Mouse (Mus musculus) kidney, adult 8-10 months (tissue): ENCODE measurements around the gene Kdm5a.
A peak's percentile ranks its signal among the peaks of the same experiment; 100 is the strongest.

Experiments
- DNase-seq, 2 experiments: peaks; one replicate each; pipeline ENCODE4 v3.0.0; 2022

The Kdm5a gene

DNA sequence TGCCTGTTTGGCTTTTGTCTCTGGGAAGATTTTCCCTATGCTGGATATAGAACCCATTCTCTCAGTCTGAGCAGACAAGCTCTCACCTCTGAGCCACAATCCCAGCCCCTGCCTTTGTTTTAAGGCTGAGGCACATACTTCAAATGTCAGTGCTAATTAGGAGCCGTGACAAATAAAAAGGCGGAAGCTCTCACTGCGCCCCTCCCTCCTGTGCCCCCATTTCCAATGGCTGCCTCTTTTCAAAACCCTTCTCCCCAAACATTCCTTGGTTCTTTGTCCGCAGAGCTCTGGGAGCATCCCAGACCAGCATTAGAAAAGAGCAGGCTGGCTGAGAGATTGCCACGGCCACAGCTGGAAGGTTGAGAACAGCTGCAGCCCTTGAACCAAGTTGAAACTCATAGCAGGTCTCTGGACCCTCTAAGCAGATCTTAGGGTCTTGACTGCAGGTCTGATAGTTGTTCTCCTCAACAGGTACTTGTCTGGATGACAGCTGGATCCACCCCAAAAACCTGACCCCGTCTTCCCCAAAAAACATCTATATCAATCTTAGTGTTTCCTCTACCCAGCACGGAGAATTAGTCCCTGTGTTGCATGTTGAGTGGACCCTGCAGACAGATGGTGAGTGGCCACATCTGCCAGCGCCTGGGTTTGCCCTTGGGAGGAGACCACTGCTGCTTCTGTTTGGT, 108.7 kb downstream of the Kdm5a start:
- DNase-seq = no peak

DNA sequence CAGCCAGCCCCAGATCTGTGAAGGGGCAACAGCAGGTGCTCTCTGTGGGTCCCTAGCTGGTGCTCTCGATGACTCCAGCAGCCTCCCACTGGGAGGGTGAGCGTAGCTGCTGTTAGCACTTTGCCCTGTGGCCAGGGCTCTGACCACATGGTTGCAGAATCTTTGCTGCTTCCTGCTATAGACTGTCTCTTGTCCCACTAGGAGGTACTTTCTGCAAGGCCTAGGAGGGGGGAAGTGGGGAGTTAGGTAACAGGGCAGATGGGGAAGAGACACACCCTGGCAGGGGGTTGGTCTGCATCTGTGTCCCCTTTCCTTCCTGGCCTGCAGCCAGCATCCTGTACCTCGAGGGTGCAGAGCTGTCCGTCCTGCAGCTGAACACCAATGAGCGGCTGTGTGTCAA, 109.5 kb downstream of the Kdm5a start:
- DNase-seq = peak; percentile 38 to 46

DNA sequence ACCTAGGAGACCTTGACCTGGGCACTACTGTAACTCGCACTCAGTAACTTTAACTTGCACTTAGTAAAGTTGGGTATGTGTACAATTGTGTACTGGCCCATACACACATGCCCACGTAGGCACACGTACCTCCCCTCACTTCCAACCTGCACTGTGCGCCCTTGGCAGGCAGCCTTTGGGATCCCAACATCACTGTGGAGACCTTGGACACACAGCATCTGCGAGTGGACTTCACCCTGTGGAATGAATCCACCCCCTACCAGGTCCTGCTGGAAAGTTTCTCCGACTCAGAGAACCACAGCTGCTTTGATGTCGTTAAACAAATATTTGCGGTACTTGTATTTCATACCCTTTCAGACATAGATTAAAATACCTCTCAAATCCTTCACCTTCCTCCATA, 111.4 kb downstream of the Kdm5a start:
- DNase-seq = peak; percentile 56 to 60

DNA sequence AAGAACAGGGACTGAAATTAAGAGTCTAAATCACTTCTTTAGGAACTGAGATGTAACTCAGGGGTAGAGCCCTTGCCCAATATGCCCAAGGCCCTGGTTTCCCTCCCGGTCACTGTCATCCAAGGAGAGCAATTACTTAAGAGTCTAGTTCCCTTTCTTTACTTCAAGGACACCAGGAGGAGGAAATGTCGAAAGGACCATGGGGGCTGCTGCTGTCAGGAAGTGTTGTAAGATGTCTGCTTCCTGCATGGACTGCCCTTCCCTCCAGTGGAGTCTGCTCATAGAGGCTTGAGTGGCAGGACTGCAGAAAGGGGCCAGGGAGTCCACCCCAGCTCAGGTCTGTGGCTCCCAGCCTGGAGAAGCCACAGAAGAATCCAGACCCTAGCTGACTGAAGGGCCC, 115.4 kb downstream of the Kdm5a start:
- no peak for DNase-seq

DNA sequence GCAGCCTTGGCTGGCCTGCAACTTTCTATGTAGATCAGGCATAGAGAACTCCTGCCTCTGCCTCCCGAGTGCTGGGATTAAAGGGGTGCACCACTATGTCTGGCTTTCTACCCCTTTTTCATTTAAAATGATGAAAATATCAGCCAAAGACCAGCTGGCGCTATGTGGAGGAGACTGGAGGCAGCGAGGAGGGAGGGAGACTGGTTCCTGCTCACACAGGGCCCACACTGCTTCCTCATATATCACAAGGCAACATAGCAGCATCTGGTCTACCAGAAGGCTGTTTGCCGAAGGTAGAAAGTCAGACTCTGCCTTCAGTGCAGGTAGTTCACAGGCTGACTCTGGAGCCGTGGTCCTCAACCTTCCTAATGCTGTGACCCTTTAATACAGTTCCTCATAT, 116.4 kb downstream of the Kdm5a start:
- no peak for DNase-seq

DNA sequence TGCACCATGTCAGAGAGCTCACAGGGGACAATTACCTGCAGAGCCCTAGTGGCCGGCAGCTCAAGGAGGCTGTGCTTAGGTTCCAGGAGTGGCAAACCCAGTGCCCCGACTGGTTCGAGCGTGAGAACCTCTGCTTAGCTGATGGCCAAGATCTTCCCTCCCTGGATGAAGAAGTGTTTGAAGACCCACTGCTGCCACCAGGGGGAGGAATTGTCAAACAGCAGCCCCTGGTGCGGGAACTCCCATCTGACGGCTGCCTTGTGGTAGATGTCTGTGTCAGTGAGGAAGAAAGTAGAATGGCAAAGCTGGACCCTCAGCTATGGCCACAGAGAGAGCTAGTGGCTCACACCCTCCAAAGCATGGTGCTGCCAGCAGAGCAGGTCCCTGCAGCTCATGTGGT, 117.6 kb downstream of the Kdm5a start:
- DNase-seq = no peak

DNA sequence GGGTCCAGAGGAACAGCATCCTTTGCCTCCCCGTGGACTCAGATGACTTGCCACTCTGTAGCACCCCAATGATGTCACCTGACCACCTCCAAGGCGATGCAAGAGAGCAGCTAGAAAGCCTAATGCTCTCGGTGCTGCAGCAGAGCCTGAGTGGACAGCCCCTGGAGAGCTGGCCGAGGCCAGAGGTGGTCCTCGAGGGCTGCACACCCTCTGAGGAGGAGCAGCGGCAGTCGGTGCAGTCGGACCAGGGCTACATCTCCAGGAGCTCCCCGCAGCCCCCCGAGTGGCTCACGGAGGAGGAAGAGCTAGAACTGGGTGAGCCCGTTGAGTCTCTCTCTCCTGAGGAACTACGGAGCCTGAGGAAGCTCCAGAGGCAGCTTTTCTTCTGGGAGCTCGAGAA, 118.1 kb downstream of the Kdm5a start:
- DNase-seq = no peak

DNA sequence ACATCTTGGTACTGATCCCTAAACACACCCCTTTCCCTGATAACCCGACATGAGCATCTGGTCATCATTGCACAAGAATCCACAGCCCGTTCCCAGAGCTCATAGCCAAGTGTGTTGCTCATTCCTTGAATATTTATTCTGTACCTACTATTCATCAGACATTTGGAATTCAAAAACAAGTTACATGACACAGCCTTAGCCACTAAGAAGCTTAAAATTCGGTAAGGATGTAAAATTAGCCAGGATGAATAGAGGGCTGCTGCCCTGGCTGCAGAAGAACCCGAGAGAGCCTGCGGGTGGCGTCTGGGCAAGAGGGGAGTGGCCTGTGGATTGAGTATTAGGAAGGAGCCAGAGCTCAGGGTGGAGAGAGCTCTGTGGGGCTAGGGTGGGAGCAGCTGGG, 118.8 kb downstream of the Kdm5a start:
- DNase-seq = no peak

DNA sequence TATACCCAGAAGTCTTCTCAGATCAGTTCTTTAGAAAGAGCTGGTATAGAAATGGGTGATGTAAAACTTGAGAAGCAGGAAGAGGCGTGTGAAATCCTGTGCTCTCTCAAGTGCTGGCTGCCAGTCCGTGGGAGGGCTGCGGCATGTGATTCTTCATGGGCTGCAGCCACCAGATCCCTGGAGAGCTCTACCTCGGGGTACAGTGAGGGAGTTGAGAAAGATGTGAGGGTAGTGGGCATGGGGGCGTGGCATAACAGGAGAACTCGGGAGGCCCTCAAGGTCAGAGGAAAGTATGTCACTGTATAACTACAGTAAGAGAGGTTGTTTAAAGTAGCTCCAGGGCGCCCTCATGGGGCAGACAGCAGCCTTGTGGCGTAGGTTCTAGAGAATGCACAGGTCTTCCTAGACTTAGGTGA, 119.3 kb downstream of the Kdm5a start:
- DNase-seq = peak in 1 of 2 experiments; percentile 69

DNA sequence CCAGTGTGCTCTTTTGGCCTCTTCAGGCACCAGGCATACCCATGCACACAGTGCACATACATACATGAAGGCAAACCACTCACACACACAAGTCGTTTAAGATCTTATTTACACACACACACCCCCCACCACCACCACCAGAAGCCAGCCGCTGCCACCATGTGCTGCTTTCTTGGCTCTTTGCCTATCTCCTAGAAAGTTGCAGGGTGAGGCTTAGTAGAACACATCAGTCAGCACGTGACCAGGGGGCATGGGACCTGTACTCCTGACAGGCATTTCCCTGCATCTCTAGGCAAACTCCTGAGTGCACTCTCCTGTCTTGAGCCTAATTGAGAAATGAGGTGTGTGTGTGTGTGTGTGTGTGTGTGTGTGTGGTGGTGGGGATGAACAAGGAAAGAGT, 121.1 kb downstream of the Kdm5a start:
- no peak for DNase-seq

DNA sequence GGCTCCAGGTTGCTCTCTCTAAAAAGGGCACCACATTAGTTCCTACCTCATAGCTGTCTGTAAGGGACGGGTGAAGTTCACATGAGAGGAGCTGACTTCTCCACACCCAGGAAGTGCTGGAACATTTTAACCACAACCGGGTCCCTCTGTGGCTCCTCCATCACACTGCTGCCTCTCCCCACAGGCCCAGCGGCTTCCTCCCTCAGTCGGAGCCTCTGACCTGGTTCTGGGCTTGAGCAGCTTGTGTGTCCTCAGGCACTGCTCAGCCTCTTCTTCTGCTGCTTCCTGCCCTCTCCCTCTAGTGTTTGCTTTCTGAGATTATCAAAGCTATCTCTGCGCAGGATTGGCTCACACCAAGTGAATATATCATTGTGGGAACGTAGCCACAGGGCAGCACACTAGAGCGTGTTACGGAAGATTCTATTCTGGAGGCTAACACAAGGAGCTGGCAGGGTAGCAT, 122.2 kb downstream of the Kdm5a start:
- DNase-seq = no peak

DNA sequence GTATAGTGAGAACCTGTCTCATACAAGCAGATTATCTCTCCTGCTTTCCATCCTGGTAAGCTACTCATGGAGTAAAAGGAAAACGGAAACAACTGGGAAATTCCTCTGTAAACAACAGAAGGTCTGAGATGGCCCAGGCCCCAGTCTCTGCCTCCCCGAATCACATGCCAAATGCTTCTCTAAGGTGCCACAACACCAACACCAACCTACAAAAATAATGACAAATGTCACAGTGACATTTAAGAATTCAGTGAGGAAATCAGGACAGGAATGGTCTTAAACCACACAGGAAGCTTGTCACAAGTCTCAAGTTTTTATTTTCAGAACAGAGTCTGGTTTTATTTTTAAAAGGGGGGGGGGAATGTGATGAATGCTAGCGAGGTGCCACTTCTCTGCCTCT, 124.7 kb downstream of the Kdm5a start:
- DNase-seq = no peak

DNA sequence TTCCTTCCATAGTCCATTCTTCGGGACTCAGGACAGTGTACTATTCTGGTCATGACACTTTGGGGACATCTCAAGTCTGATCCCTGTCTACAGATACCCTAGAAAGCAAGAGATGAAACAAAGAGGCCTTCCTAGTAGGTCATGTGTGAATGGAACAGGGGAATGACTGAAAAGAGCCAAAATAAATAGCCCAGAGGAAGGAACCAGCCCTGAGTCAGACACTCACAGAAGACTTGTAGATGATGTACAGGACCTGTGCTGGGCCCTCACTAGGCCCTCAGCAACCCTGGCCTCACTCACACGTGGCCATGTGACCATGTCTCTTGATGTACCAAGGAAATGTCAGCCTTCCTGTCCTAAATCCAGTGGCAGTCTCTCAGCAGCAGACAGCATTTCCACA, 125.5 kb downstream of the Kdm5a start:
- no peak for DNase-seq

DNA sequence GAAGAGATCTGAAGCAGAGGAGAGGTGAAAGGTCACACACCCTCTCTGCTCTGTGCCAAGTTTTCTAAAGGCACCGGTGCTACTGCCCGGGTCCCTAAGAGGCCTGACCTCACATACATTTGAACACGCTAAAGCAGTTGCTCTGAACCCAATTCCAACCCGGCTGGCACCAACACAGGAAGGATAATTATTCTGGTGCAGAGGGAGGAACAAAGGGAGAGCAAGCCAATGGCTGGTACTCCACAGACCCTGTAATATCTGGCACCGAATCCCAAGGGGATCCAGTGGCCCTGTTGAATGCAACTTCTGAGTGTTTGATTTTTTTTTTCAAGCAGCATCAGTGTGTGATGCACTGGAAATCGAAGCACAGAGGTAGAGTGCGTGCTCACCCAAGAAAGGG, 127.1 kb downstream of the Kdm5a start:
- DNase-seq = no peak

DNA sequence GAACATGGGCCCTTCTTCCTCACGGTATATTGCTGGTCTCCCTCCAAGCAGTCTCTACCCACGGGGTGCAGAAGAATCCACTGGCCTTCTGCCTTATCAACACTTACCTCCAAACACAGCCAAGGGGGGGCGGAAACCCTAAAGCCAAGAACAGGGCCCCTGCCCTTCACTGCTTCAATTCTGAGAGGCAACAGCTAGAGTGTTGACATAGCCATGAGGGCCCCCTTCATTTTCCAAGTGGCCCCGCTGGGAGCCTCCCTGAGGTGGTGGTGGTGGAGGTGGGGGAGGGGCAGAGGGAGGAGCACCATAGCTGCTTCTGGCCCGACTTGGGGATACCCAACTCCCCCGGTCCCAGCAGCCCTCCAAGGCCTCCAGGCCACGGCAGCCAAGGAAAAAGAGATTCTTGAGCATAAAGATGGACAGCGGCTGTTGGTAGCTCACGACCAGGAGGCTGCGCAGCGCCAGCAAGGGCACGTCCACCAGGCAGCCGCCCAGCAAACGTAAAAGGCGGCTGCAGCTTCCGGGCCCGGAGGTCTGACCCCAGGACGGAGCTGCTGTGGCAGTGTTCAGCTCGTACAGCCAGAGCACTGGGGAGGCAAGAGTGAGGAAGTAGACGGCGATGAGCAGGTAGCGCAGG, 128.1 kb downstream of the Kdm5a start:
- DNase-seq = no peak

DNA sequence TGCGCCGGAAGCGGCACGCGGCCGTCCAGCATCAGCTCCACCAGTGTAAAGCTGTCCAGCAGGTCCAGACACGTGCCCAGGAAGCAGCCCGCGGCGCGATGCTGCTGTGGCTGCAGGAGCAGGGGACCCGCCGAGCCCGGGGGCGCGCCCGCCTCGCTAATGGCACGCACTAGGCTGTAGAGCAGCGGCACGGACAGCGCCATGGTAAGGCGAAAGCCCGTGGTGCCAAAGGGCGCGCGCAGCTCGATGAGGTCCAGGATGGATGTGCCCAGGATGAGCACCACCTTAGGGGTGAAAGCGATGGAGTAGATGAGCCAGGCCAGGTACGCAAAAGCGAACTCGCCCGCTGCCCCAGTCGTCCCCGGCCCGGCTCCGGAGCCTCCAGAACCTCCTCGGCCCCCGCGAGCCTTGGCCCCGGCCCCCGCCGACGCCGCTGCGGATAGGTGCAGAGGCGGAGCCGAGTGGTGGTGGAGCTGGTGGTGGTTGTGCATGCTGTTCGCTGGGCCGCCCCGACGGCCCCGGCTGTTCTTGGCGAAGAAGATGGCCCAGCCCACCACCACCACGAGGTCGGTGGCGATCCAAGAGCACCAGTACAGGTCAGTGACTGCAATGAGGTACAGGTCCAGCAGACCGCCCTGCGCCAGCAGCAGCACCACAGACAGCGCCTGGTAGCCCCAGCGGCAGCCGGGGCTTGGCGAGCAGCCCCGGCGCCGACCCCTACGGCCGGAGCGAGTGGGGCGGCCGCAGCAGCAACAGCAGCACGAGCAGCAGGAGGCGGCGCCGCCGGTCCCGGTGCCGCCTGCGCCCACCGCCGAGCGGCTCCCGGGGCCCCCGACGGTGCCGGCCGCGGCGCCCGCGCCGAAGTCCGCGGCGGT, 128.8 kb downstream of the Kdm5a start:
- no peak for DNase-seq

DNA sequence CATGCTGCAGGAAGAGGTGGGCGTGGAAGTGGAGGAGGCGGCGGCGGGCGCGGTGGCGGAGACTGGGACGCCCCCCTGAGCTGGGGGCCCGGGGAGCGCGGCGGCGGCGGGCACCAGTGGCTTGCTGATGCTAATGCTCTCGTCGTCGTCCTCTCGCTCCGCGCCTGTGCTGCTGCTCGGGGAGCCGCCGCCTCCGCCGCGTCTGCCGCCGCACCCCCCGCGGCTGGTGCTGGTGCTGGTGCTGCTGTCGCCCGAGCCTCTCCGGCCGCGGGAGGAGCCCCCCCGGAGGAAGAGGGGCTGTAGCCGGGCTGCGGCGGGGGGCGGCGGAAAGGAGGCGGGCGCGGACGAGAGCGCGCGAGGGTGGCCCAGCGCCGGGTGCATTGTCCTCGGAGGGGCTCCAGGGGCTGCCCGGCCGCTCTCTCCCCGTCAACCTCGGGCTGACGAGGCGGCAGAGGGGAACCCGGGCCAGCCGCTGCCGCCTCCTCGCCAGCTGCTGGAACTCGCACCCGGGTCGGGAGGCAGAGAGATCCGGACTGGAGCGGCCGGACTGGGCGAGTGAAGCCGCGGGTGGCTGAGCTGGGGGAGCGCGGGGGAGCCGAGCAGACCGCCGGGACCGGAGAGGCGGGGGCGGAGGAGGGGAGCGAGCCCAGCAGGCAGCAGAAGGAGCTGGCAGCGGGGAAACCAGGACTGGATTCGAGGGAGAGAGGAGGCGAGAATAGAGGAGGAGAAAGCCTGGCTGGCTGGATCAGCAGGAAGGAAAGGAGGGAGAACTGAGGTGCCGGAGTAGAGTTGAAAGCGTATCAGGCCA, 129.7 kb downstream of the Kdm5a start, which contains the start of gene Tmem121b:
TSS of gene Tmem121b (minus strand) at position 434 of the 808 bp plus-strand sequence.
- no peak for DNase-seq
